Mouse (Mus musculus) retina, postnatal 1 day (tissue): Measurements from ENCODE around the gene Tnxb.

Source experiments
- DNase-seq: peaks from one replicate; pipeline ENCODE4 v3.0.0-alpha.2; 2012

The Tnxb gene

DNA sequence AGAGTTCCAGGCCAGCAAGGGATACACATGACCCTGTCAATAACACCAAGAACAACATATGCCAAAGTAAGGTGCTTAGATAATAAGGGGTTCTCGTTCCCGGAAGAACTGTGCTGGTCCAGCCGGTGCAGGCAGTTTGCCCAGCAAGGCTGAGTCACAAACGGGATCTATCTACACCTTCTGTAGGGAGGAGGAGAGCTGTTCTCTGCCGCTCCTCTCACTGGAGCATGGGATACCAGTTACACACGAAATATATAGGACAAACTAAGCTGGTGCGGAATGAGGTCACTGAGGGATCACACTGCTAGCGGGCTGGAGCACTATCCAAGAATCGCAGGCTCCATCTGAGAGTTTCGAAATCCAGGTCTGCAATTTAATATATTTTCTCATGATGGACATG, 26.4 kb upstream of the Tnxb start:
- DNase-seq: no peak

DNA sequence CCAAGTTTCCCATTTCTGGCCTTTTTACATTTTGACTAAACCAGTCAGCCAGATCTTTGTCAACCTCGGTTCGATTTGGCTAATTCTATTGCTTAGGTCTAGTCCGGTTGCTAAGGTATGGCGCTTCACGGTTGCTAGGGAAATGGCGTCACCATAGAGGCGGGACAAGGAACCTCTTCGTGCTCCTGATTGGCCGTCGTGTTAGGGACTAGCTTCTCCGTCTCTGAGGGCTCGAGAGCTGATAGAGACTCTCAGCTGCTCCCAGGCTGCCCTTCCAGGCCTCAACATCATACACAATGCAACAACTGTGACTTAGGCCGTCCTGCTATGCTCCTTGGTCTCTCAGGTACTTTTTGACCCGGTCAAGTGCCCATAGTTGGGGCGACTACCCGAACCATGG, 25.7 kb upstream of the Tnxb start, which contains the start of gene Fkbpl:
TSS of gene Fkbpl (plus strand) at position 157 of the 400 bp plus-strand sequence.
- DNase-seq: peak; percentile 98

DNA sequence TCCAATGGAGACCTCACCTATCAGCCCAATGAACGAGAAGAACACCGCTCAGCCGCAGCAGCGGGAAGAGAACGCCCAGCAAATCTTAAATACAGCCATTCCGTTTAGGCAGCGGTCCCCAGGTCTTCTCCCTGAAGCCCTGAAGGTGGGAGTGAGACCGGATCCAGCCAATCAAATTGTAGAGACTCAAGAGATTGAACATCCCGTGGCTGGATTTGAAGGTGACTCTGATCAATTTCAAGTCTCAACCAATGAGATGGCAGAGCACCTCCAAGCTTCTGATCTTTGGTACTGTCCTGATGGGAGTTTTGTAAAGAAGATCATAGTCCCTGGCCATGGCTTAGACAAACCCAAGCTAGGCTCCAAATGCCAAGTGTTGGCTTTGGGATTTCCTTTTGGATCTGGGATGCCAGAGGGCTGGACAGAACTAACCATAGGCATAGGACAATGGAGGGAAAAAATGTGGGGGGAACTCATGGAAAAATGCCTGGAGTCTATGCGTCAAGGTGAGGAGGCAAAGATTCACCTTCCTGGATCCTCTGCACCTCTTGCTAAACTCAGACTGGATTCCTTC, 25.0 kb upstream of the Tnxb start:
- no peak for DNase-seq

DNA sequence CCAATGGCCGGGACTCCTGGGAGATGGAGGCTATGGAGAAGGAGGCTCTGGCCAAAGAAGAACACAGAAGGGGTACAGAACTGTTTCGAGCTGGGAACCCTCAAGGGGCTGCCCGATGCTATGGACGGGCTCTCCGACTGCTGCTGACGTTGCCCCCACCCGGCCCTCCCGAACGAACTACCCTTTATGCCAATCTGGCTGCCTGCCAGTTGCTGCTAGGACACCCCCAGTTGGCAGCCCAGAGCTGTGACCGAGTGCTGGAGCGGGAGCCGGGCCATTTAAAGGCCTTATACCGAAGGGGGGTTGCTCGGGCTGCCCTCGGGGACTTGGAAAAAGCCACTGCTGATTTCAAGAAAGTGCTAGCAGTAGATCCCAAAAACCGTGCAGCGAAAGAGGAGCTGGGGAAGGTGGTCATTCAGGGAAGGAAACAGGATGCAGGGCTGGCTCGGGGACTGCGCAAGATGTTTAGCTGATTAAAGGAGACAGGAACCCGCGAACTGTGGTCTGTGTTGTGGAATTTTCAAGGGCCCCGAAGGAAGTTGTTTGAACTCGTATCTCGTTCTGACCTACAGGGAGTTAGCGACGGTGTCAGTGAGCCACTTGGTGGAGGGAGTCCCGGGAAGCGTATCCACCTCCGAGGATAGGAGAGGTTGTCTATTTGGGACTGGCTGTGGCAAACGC, 24.4 kb upstream of the Tnxb start:
- DNase-seq: no peak

DNA sequence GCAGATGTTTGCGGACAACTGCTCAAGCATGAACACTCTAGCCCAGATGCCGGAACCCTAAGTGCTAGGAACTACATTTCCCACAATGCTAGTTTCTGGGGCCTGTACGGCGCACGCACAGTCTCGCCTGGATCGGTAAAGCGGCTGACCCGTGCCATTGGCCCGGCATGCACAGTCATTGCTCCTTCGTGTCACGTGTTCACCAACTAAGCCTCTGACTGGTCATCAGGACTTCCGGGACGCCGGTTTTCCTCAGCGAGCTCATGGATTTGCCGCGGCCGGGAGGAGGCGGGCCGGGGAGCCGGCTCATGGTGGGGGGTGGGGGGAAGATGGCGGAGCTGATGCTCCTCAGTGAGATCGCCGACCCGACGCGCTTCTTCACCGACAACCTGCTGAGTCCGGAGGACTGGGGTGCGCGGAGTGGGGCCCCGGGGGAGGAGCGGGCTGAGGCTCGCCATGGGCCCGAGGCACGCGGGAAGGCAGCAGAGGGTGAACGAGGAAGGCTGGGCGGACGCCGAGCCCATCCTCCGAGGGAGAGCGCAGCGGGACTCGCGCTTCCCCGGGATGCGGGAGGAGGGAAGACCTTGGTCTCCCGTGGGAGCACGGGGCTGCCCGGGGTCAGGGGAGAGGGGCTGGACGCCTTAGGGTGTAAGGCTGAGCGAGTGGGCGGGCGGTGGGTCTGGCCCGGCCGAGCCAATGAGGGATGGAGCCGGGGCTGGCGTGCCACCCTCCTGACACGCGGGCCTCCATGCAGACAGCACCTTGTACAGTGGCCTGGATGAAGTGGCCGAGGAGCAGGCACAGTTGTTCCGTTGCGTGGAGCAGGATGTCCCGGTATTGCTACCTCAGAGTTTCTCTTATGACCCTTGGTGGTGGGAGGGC, 23.2 kb upstream of the Tnxb start, which contains the start of gene Atf6b:
TSS of gene Atf6b (plus strand) at position 241 of the 882 bp plus-strand sequence.
- peak; percentile 99 for DNase-seq

DNA sequence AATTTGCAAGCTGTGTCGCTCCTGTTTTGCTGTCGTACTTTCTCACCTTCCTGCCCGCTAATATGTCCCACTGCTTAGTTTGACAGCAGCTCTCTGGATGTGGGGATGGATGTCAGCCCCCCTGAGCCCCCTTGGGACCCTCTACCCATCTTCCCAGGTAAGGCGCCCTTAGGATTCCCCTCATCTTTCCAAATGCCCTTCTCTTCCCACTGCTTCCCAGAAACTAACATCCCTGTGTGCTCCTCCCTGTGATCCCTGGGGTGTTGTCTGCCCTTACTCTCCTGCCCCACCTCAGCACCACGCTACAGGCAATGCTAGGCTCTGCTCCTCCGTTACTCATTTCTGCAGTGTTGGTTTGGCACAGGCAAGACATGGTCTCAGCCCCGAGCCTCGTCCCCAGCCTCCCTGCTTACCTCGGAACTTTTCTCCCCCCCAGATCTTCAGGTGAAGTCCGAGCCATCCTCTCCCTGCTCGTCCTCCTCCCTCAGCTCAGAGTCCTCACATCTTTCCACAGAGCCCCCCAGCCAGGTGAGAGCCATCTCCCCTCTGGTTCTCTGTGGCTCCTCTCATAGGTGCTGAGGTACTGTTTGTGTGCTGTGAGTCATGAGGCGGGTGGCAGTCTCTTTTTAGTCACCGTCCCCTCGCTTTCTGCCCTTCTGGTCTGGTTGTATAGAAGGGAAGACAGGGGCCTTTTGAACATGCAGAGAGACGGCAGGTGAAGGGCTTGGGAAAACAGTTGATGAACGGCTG, 22.0 kb upstream of the Tnxb start:
- no peak for DNase-seq

DNA sequence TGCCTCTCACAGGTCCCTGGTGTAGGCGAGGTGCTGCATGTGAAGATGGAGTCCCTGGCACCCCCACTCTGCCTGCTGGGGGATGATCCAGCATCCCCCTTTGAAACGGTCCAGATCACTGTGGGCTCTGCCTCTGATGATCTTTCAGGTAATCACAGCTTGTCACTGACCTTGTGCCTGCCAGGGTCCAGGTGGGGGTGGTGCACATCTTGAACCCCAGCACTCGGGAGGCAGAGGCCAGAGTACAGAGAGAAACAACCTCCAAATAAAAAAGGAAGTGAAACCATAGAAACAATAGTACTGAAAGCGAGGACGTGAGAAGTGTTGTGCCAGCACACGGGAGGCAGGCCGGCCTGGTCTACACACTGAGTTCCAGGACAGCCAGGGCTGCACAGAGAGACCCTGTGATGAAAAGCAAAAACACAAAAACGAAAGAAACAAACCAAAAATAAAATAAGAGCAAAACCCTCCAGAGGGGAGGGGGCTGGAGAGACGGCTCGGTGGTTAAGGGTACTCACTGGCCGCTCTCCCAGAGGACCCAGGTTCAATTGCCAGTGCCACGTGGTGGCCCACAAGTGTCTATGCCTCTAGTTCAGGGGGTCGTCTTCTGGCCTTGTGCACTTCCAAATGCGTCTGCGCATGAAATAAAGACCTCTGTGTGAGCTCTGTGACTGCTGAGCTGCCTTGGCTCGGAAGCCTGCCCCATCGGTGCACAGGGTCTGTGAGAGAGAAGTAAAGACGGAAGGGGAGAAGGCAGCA, 21.1 kb upstream of the Tnxb start:
- DNase-seq: no peak

DNA sequence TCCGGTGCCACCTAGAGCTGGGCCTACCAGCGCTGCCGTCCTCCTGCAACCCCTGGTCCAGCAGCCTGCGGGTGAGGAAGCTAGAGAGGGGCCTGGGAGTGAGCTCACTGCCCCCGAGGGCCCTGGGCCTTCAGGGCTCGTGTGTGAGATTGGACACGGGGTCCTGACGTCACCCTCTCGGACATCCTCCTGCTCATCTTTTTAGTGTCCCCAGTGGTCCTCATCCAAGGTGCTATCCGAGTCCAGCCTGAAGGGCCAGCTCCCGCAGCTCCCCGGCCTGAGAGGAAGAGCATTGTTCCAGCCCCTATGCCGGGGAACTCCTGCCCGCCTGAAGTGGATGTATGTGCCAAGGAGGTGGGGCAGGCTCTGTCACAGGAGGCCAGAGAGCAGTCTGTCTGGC, 19.6 kb upstream of the Tnxb start:
- no peak for DNase-seq

DNA sequence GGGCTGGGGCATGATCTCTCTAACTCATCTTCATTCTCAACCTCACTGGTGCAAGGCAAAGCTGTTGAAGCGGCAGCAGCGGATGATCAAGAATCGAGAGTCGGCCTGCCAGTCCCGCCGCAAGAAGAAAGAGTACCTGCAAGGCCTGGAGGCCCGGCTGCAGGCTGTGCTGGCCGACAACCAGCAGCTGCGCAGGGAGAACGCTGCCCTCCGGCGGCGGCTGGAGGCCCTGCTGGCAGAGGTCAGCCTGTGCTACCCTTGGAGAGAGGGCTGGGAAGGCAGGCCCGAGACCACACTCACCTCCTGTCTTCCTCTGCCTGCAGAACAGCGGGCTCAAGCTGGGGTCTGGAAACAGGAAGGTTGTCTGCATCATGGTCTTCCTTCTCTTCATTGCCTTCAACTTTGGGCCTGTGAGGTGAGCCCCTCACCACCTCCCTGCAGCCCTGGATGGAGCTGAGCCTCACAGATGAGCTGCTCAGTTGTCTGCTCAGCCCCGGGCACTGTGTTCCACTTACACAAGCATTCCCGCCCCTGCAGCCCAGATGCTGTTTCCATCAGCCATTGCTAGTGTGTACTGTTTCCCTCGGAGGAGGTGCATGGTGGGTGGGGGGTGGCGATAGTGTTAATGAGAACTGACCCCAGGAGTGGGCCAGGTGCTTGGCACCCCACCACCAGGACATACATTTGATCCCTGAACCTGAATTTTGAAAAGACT, 18.7 kb upstream of the Tnxb start:
- peak; percentile 49 for DNase-seq

DNA sequence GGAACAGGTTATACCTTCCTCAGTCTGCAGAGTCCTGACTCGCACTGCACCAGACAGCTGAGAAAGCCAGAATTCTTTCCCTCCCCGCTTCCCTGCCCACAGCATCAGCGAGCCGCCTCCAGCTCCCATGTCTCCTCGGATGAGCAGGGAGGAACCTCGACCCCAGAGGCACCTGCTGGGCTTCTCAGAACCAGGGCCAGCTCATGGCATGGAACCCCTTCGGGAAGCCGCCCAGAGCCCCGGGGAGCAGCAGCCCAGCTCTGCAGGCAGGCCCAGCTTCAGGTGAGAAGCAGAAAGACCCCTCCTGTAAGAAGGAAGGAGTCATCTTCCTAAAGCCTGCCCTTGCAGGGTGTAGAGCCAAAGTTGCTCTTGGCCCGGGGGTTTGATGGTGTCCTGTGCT, 17.8 kb upstream of the Tnxb start:
- no peak for DNase-seq

DNA sequence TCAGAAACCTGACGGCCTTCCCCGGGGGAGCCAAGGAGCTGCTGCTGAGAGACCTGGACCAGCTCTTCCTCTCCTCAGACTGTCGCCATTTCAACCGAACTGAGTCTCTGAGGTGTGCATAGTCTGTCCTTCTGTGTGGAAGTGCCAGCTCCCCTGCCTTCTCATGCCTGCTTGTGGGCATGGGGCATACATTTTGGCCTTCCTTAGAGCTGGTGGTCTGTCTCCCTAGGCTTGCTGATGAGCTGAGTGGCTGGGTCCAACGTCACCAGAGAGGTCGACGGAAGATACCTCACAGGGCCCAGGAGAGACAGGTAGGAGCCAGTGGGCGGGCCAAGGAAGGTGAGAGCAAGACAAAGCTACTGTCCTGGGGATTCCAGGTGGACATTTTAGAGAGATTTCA, 17.4 kb upstream of the Tnxb start:
- DNase-seq: no peak

DNA sequence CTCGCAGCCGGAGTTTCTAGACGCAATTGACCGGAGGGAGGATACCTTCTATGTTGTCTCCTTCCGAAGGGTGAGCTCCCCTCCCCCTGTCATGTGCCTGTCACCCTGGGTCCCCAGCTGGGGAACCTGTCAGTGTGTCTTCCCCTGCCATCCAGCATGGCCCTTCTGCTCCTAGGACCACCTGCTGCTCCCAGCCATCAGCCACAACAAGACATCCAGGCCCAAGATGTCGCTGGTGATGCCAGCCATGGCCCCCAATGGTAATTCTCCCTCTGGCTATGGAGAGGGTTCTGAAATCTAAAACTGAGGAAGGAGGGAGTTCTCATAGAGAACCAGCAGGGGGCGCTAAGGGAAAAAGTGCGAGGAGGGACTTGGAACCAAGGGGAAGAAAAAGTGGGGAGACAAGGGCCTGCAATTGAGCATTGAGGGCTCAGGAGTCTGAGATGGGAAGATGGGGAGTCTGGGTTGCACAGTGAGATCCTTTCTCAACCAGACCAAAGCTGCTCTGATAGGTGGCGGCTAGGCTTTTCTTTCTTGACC, 16.5 kb upstream of the Tnxb start:
- peak; percentile 76 for DNase-seq

DNA sequence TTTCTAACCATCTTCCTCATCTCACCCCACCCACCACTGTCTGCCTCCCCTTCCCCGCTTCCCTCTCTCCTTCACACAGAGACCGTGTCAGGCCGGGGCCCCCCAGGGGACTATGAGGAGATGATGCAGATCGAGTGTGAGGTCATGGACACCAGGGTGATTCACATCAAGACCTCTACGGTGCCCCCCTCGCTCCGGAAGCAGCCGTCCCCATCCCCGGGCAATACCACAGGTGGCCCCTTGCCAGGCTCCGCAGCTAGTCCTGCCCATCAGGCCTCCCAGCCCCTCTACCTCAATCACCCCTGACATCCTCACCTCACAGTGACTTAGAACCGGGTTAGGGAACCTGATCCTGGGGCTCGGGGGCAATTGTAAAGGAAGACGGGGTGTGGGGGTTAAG, 15.9 kb upstream of the Tnxb start:
- no peak for DNase-seq

DNA sequence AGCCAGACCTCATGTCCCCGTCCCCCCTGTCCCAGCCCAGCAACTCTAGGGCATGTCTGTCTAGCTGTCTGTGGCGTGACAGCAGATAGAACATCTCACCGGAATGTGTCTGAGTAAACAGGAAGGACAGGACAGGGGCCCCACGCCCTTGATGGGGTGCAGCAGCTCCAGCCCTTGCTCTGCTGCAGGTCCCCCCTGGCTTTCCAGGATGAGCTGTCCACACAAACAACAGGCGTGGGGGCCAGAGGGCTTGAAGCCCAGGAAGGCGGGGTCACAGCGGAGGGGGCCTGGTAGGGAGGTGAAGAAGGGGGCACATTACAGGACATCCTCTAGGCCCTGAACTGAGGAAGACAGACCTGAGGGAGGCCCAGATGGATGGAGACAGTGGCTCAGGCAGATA, 15.2 kb upstream of the Tnxb start:
- no peak for DNase-seq

DNA sequence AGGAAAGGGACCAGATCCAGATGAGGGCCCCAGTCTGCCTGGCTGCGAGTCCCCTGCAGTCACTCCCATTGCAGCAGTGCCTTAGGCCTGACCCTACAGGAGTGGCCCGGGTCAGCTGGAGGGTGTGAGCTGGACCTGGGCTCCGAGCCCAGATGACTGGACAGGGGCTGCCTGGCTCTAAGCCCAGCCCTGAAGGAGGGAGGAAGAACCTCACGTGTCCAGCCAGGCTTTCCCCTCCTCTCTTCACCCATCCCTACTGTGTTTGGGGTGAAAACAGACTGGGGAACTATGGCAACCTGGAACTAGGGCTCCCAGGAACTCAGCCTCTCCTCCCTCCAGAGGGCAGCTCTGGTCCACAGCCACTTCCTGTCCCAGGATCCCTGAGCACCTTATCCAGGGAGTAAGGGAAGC, 14.7 kb upstream of the Tnxb start:
- DNase-seq: peak; percentile 28

DNA sequence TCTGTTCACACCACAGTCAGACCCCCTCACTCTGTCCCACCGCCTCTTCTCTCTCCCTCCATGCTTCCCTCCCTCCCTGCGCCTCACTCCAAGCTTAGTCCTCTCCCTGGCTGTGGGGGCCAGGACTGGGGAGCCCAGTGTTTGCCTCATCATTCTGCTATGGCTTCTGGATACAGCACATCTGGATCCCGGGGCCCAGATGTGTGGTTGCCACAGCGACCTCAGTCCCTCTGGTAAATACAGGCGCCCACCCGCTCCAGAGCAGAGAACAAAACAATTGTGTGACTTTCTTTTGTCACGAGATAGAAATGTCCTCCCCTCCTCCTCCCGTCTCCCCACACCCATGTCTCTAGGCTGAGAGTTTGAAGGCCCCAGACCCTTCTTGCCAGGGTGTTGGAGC, 13.7 kb upstream of the Tnxb start:
- DNase-seq: no peak

DNA sequence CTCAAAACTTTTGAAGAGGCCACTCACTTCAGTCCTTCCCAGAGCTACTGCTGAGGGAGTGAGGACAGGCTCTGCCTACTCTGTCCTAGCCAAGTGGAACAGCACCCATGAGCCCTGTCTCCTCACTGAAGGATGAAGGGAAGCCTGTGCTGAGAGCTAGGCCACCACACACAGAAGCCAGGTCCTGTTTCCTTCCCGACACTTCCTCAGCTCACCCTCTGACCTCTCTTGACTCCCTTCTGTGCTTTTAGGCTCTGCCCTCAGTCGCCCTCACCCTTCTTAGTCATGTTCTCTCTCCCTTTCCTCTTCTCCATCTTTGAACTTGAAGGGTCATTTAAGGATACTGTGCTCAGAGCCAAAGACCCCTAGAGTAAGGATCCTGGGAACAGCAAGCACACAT, 13.1 kb upstream of the Tnxb start:
- DNase-seq: no peak

DNA sequence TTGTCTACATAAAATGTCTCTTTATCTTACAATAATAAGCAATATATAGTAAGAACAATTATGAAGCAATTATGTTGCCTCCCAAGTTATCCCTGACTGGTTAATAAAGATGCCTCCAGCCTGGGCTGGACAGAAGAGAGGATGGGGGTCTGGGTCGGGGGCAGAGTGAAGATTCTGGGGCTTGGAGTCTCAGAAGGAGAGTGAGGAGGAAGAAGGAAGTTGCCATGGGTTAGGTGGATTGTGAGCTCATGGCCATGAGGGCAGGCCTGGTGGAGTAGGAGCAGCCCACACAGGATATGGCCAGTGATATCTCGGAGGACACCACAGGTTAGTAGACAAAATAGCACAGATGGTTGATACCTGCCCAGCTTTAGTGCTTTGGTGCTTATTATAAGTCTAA, 12.2 kb upstream of the Tnxb start:
- no peak for DNase-seq

DNA sequence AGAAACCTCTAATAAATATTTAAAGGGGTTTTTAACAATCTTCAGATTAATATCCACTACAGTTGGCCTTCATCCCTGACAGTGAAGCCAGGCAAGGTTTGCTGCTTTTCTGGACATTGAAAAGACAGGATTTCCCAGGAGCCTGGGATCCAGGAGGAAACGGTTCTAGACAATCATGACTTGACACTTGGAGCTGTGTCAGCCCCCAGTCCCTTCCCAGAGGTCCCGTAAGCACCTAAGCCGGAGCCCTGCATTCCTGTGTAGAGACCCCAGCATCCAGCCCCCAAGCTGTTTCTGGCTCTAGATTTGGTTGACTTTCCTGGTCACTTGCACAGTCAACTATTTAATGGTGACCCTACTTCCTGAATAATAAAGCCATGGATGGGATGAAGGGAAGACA, 11.7 kb upstream of the Tnxb start:
- no peak for DNase-seq

DNA sequence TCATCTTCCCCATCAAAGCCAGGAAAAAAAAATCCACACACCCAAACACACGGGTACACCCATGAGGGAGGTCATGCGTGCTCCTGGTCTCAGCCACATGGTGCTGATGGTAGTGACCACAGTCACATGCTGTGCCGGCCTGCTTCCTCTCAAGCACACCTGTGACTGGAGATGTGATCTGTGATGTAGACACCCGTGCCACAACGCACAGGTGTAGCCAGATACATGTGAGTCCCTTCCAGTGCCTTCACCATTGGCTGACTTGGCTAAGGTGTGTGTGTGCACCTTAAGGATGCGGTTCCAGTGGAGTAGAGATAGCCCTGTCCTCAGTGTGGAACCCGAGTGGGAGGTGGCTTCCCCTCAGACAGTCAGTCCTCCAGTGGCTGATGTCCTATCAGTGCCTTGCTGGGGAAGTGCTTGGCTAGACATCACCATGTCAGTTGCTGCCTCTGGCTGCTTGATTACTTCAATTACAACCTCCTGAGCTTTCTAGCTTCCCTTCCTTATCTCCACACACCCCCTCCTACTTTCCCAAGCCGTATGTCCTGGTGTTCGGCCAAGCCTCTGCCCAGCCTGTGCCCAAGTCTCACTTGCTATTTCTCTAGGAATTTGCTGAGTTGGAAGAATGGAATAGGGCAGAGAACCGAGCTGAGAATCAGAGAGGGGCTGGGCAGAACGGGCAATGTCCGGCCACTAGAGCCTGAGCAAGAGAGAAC, 11.0 kb upstream of the Tnxb start:
- no peak for DNase-seq

DNA sequence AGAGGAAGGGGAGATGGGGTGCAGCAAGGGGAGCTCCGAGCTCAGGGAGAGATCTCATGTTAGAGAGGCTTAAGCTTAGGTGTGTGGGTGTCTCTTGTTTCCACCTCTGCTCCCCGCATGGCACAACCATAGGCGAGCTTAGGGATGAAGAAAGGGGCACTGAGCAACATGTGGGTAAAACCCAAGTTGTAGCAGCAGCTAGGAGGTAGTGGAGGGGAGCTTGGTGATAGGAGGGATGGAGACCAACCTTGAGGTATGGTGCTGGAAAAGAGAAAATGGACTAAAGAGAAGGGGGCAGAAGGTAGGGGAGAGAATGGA, 10.5 kb upstream of the Tnxb start:
- no peak for DNase-seq
